Mouse (Mus musculus): Measurements from ENCODE around the gene Sigmar1. TPM values are rescaled to one million over a fixed set of nuclear protein-coding genes. Genes with fewer than 3 reads are reported as not detected.
A peak's percentile ranks its signal among the peaks of the same experiment; 100 is the strongest.
"Not testable (repeated sequence)": the region's sequence is repeated elsewhere in the genome, so short reads cannot be mapped to it uniquely, and the experiment has no call there.

Gene Sigmar1
- not detected in 2 replicates for polyA plus RNA-seq (2012; ENCODE audit: insufficient read depth, insufficient read length, low replicate concordance, missing spikeins)

DNA sequence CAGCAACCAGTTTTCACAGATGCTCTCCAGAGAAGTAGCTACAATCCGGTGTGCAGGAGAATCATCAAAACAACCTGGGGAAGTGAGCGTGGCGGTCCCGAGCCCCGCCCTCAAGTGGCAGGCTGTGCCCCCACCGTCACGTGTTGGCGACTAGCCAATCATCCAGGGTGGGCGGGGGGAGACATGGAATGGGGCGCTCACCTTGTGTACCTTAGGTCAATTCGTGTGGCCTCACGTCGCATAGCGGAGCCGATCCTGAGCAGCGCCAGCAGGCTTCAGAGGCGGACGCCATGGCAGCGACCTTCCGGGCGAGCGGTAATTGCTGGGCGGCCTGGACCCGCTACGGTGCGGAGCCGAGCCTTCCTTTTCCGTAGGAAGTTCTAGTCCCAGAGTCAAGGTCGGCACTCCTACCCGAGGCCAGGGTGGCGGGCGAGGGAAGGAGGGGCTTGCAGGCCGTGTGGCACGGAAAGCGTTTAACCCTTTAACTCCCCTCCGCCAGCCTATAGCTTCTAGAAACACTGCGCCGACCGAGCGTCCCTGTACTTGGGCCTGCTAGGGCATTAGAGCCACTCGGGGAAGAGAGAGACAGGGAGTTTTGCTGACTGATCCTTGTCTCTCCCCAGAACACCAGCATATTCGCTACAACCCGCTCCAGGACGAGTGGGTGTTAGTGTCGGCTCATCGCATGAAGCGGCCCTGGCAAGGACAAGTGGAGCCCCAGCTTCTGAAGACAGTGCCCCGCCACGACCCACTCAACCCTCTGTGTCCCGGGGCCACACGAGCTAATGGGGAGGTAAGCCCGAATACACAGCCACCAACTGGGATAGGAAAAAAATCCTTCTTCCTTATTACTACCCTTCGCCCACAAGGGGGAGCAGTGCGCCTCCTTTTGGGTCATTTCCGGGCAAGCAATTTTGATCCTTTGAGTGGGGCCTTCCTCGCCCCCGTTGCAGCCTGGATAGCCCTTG, at the start of gene Sigmar1:
TSS of gene Sigmar1 (minus strand) at position 820 of the 968 bp plus-strand sequence.
- Histone ChIP-seq H3K4me1 (ENCODE audit: control insufficient read depth, insufficient read depth, low read length) (peaks cover 19% of the 10 kb centered on the region), H3K4me3 (ENCODE audit: insufficient read depth, low read depth, low read length) (peak within 1 kb of the TSS; percentile 72), H3K27ac (ENCODE audit: insufficient read depth, low read depth, low read length) (peak within 1 kb of the TSS; percentile 76)
- under 1% methylated on average over 57 of the region's 57 CpGs for WGBS
- TF ChIP-seq CTCF (IDR thresholded peaks at IDR 0.05; ENCODE audit: insufficient read depth, low read depth, low read length): peak; percentile 28
- TF ChIP-seq POLR2A (IDR thresholded peaks at IDR 0.05; ENCODE audit: insufficient read depth, low read depth, low read length): no peak

- not testable (repeated sequence) for H3K27ac ChIP-seq (ENCODE audit: insufficient read depth, low read depth, low read length); H3K4me1 ChIP-seq (ENCODE audit: control insufficient read depth, insufficient read depth, low read length); H3K4me3 ChIP-seq (ENCODE audit: insufficient read depth, low read depth, low read length)
- WGBS: 27% methylated on average over 3 of the region's 3 CpGs
Observed at GRCm38 (mm10) chr4:41783197-41783596, 27.2 kb upstream of the Sigmar1 start.

- not testable (repeated sequence) for H3K4me1 ChIP-seq (ENCODE audit: control insufficient read depth, insufficient read depth, low read length); H3K27ac ChIP-seq (ENCODE audit: insufficient read depth, low read depth, low read length); H3K4me3 ChIP-seq (ENCODE audit: insufficient read depth, low read depth, low read length)
- 68% methylated on average over 4 of the region's 4 CpGs for WGBS
Observed at GRCm38 (mm10) chr4:41782711-41783110, 26.8 kb upstream of the Sigmar1 start.

GRCm38 (mm10) chr4:41781748-41782485, 26.0 kb upstream of the Sigmar1 start:
- not testable (repeated sequence) for H3K27ac ChIP-seq (ENCODE audit: insufficient read depth, low read depth, low read length); H3K4me3 ChIP-seq (ENCODE audit: insufficient read depth, low read depth, low read length); H3K4me1 ChIP-seq (ENCODE audit: control insufficient read depth, insufficient read depth, low read length)
- 25% methylated on average over 19 of the region's 21 CpGs for WGBS

DNA sequence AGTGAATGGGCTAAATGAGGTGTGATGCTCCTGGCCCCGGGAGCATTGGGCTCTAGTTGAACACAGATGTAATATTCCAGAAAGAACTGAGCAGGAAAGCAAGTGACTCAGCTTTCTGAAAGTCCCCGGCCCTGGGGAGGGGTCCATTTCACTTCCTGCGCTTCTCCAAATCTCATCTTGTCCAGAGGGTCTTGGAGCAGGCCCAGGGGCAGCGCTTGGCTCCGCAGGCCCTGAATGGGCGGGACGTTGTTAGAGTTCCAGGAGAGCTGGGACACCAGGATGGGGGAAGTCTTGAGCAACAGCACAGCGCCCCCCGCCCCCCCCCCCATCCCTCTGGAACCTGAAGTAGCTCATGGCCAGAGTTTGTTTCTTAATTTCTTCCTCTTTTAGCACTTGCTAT, 25.3 kb upstream of the Sigmar1 start:
- 29% methylated on average over 9 of the region's 9 CpGs for WGBS
- not testable (repeated sequence) for H3K4me1 ChIP-seq (ENCODE audit: control insufficient read depth, insufficient read depth, low read length); H3K4me3 ChIP-seq (ENCODE audit: insufficient read depth, low read depth, low read length); H3K27ac ChIP-seq (ENCODE audit: insufficient read depth, low read depth, low read length)

GRCm38 (mm10) chr4:41775840-41776239, 19.9 kb upstream of the Sigmar1 start:
- not testable (repeated sequence) for H3K4me1 ChIP-seq (ENCODE audit: control insufficient read depth, insufficient read depth, low read length); H3K4me3 ChIP-seq (ENCODE audit: insufficient read depth, low read depth, low read length); H3K27ac ChIP-seq (ENCODE audit: insufficient read depth, low read depth, low read length)
- WGBS: 96% methylated on average over 1 of the region's 1 CpGs

GRCm38 (mm10) chr4:41774506-41774905, 18.5 kb upstream of the Sigmar1 start:
- not testable (repeated sequence) for H3K27ac ChIP-seq (ENCODE audit: insufficient read depth, low read depth, low read length); H3K4me1 ChIP-seq (ENCODE audit: control insufficient read depth, insufficient read depth, low read length); H3K4me3 ChIP-seq (ENCODE audit: insufficient read depth, low read depth, low read length)
- 77% methylated on average over 3 of the region's 3 CpGs for WGBS

DNA sequence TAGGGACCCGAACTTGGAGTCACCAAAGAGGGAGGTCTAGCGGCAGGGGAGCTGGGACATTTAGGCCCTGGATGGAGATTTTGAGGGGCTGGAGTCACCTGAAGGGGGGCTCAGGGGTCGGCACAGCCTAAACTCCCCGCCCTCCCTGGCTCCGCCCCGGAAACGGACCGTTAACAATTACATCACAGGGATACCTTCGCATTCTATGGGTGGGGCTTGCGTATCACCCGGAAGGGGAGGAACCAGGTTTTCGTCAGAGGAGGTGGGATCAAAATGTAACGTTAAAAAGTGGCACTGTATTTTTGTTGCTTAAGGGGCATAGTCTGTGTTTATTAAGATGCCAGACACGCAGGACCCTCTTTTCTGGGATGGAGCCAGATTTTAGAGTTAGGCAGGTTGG, 18.0 kb upstream of the Sigmar1 start, which contains the start of gene Ccl27a:
TSS of gene Ccl27a (minus strand) at position 246 of the 400 bp plus-strand sequence.
- WGBS: 5% methylated on average over 12 of the region's 14 CpGs
- not testable (repeated sequence) for H3K4me1 ChIP-seq (ENCODE audit: control insufficient read depth, insufficient read depth, low read length); H3K27ac ChIP-seq (ENCODE audit: insufficient read depth, low read depth, low read length)
- peak within 1 kb of the TSS; percentile 59 for H3K4me3 ChIP-seq (ENCODE audit: insufficient read depth, low read depth, low read length)

GRCm38 (mm10) chr4:41773502-41773901, 17.5 kb upstream of the Sigmar1 start:
- peak overlapping the region; percentile 59 for H3K4me3 ChIP-seq (ENCODE audit: insufficient read depth, low read depth, low read length)
- not testable (repeated sequence) for H3K4me1 ChIP-seq (ENCODE audit: control insufficient read depth, insufficient read depth, low read length); H3K27ac ChIP-seq (ENCODE audit: insufficient read depth, low read depth, low read length)
- WGBS: 1% methylated on average over 20 of the region's 25 CpGs

- WGBS: 4% methylated on average over 7 of the region's 16 CpGs
- H3K27ac ChIP-seq (ENCODE audit: insufficient read depth, low read depth, low read length); H3K4me1 ChIP-seq (ENCODE audit: control insufficient read depth, insufficient read depth, low read length): not testable (repeated sequence)
- peak overlapping the region; percentile 33 for H3K4me3 ChIP-seq (ENCODE audit: insufficient read depth, low read depth, low read length)
Observed at GRCm38 (mm10) chr4:41772946-41773345, 17.0 kb upstream of the Sigmar1 start.

DNA sequence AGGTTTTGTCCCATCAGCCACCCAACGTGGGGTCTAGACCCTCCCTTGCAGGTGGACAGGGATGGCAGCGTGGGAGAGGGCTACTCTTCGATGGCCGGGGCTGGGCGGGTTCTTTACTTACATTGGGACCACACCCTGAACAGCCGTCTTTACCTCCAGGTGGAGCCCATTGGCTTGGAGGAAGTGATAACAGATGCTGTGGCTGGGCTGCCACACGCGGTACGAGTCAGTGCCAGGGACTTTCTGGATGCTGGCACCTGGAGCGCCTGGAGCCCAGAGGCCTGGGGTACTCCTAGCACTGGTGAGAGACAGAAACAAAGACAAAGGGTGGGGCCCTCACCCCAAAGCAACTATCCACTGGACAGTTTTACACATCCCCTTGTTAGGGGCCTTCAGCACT, 11.3 kb upstream of the Sigmar1 start:
- not testable (repeated sequence) for H3K27ac ChIP-seq (ENCODE audit: insufficient read depth, low read depth, low read length); H3K4me1 ChIP-seq (ENCODE audit: control insufficient read depth, insufficient read depth, low read length); H3K4me3 ChIP-seq (ENCODE audit: insufficient read depth, low read depth, low read length)
- 89% methylated on average over 10 of the region's 10 CpGs for WGBS

DNA sequence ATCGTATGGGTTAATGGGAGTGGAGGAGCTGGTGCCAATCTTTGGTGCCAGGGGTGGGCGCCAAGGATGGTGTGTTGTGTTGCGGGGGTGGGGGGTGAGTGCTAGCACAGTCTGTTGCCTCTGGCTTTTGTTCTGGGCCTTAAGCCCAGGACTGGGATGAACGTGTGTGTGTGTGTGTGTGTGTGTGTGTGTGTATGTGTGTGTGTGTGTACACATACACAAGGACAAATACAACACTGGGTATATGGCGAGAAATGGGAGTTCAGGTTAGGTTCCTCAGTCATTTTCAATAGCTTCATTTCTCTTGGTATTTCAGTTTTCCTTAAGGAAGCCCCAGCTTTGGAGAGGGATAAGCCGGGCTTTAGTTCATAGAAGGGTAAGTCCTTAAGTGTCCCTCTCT, 7.2 kb upstream of the Sigmar1 start:
- H3K4me1 ChIP-seq (ENCODE audit: control insufficient read depth, insufficient read depth, low read length): peaks cover 24% of the 10 kb centered on the region
- WGBS: 66% methylated on average over 5 of the region's 6 CpGs
- H3K27ac ChIP-seq (ENCODE audit: insufficient read depth, low read depth, low read length); H3K4me3 ChIP-seq (ENCODE audit: insufficient read depth, low read depth, low read length): not testable (repeated sequence)

- 60% methylated on average over 8 of the region's 8 CpGs for WGBS
- H3K27ac ChIP-seq (ENCODE audit: insufficient read depth, low read depth, low read length); H3K4me3 ChIP-seq (ENCODE audit: insufficient read depth, low read depth, low read length): not testable (repeated sequence)
- peaks cover 24% of the 10 kb centered on the region for H3K4me1 ChIP-seq (ENCODE audit: control insufficient read depth, insufficient read depth, low read length)
Observed at GRCm38 (mm10) chr4:41762688-41763114, 6.7 kb upstream of the Sigmar1 start.
